Mouse (Mus musculus) heart, embryonic 14.5 days (tissue): ENCODE measurements at regions not wholly inside any gene's neighbourhood (a gene's known extent, or its start where the extent isn't known, plus 50 kb on each side); places are given as distances from the start of the nearest gene placed in this dataset.
"Not testable (repeated sequence)": the region's sequence is repeated elsewhere in the genome, so short reads cannot be mapped to it uniquely, and the experiment has no call there.

Experiments used
- ATAC-seq: fragments of 200-750 bp; cut with Nextera tagmentation; 2 replicates; pipeline ENCODE4 v1.8.0; 2017; ENCODE audit warnings: low read depth, moderate TSS enrichment; ENCODE audit not compliant: insufficient number of reproducible peaks, insufficient read depth, low FRiP score
- H3K27ac ChIP-seq, 2 experiments: fragments of 200-500 bp in 1 of 2; fragments of 300-500 bp in 1 of 2; sonication (generic) in 1 of 2; replicated peaks in 1 of 2; 2 replicates each; pipeline ENCODE4 v1.5.1; 2012 to 2014; ENCODE audit warnings: low read depth in 2 of 2, low read length in 2 of 2, control low read depth in 1 of 2, mild to moderate bottlenecking in 1 of 2, mixed read lengths in 1 of 2; ENCODE audit not compliant: control insufficient read depth in 1 of 2, insufficient read depth in 1 of 2
- H3K27me3 ChIP-seq: fragments of 300-500 bp; sonication (generic); 2 replicates; pipeline ENCODE4 v1.6.1; 2014; ENCODE audit warnings: mild to moderate bottlenecking, low read length, control low read depth; ENCODE audit not compliant: control insufficient read depth, insufficient read depth
- H3K36me3 ChIP-seq: fragments of 300-500 bp; sonication (generic); 2 replicates; pipeline ENCODE4 v1.6.1; 2014; ENCODE audit warnings: mild to moderate bottlenecking, control low read depth, low read length, mixed read lengths; ENCODE audit not compliant: control insufficient read depth, insufficient read depth
- H3K4me1 ChIP-seq, 2 experiments: fragments of 200-500 bp in 1 of 2; fragments of 300-500 bp in 1 of 2; sonication (generic) in 1 of 2; 2 replicates each; pipeline ENCODE4 v1.6.1; 2012 to 2014; ENCODE audit warnings: low read length in 2 of 2, control low read depth in 1 of 2, mixed read lengths in 1 of 2; ENCODE audit not compliant: control insufficient read depth in 2 of 2, insufficient read depth in 2 of 2
- H3K4me2 ChIP-seq: fragments of 300-500 bp; sonication (generic); 2 replicates; pipeline ENCODE4 v1.6.1; 2014; ENCODE audit warnings: mild to moderate bottlenecking, low read length
- H3K4me3 ChIP-seq, 2 experiments: fragments of 200-500 bp in 1 of 2; fragments of 300-500 bp in 1 of 2; sonication (generic) in 1 of 2; 2 replicates each; pipeline ENCODE4 v1.5.1; 2012 to 2014; ENCODE audit warnings: low read length in 2 of 2, mild to moderate bottlenecking in 2 of 2, control low read depth in 1 of 2, low read depth in 1 of 2, moderate library complexity in 1 of 2; ENCODE audit not compliant: control insufficient read depth in 1 of 2, insufficient read depth in 1 of 2
- H3K9ac ChIP-seq: fragments of 300-500 bp; sonication (generic); 2 replicates; pipeline ENCODE4 v1.6.1; 2014; ENCODE audit warnings: mild to moderate bottlenecking, low read length
- H3K9me3 ChIP-seq: fragments of 300-500 bp; sonication (generic); 2 replicates; pipeline ENCODE4 v1.6.1; 2016; ENCODE audit warnings: low read length, control low read depth; ENCODE audit not compliant: control insufficient read depth
- WGBS: fragments of 180-500 bp; shearing (Covaris S2); extraction: QIAGEN DNeasy Blood & Tissue Kit; methylation state at CpG from one replicate; pipeline ENCODE4 v1.1.7; 2014; 5-methylcytosine and 5-hydroxymethylcytosine counted together

DNA sequence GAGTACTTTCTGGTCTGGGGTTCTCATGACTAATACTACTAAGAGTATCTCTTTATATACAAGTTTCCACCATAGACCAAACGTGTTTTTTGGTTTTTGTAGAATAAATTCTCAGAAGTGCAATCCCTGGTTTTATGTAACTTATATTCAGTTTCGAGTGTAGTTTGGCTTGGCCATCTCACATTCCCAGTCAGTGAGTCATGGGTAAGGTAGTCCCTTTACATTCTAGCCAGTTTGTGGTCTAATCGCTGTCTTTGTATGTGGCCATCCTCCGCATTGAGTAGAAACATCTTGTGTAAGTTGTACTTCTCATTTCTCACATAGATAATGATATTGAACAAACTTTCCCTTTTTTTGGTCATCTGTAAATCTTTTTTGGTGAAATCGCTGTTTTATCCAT, 88.3 kb downstream of the Anxa5 start:
- no peaks in the 10 kb centered on the region for H3K36me3 ChIP-seq
- H3K4me1 ChIP-seq: no peaks in the 10 kb centered on the region
- H3K27ac ChIP-seq: no peak overlapping the region
- H3K9ac ChIP-seq: no peak overlapping the region
- no peak for ATAC-seq
- 0 out of 2 replicates have a peak, but pooled peaks cover 3% of the 10 kb centered on the region for H3K9me3 ChIP-seq
- H3K4me3 ChIP-seq: no peak overlapping the region
- no peaks in the 10 kb centered on the region for H3K27me3 ChIP-seq
- no peak overlapping the region for H3K4me2 ChIP-seq
- WGBS: 74% methylated on average over 5 of the region's 5 CpGs

DNA sequence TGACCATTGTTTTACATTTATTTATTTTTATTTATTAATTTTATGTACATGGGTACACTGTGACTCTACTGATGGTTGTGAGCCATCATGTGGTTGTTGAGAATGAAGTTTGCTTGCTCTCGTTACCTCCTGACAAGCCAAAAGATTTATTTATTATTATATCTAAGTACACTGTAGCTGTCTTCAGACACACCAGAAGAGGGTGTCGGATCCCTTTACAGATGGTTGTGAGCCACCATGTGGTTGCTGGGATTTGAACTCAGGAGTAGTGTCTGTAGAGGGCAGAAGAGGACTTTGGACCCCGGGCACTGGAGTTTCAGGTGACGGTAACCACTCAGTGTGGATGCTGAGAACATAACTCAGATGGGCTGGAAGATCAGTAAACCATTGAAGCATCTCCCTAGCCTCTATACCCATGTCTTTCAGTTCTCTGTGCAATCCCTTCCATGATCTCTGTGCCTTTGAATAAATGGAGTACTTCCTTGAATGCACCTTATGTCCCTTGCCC, 92.2 kb downstream of the Anxa5 start:
- WGBS: 90% methylated on average over 4 of the region's 4 CpGs
- Histone ChIP-seq H3K27ac (no peak overlapping the region), H3K36me3 (no peaks in the 10 kb centered on the region), H3K27me3 (no peaks in the 10 kb centered on the region), H3K9me3 (0 out of 2 replicates have a peak, but pooled peaks cover 3% of the 10 kb centered on the region), H3K4me2 (no peak overlapping the region), H3K4me1 (no peaks in the 10 kb centered on the region), H3K9ac (no peak overlapping the region), H3K4me3 (no peak overlapping the region)
- ATAC-seq: no peak

DNA sequence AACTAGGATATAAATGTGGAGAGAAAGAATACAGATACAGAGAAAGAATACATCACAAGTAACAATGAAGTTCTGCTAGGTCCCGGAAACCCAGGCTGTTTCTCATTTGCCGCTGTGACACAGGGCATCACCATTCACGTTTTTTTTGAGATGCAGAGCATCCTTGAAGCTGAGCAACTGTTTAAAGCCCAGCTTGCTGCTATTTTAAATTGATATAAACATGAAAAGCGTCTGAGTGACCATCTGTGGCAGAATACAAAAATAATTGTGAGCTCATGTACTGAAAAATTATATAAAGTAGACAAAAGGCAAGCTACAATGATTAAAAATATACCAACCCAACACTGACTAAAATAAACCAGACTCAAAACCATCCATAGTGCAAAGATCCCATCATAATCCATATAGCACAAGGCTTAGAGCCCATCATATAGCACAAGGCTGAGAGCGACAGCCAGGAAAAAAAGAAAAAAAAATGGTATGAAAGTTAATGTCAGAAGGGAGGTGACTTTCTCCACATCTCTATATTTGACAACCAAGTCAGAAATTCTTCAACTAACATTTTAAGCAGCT, 94.0 kb downstream of the Anxa5 start:
- H3K27ac ChIP-seq: no peak overlapping the region
- no peak for ATAC-seq
- no peaks in the 10 kb centered on the region for H3K4me1 ChIP-seq
- H3K9me3 ChIP-seq: 0 out of 2 replicates have a peak, but pooled peaks cover 3% of the 10 kb centered on the region
- 78% methylated on average over 5 of the region's 5 CpGs for WGBS
- H3K9ac ChIP-seq: no peak overlapping the region
- no peaks in the 10 kb centered on the region for H3K27me3 ChIP-seq
- H3K4me3 ChIP-seq: no peak overlapping the region
- no peaks in the 10 kb centered on the region for H3K36me3 ChIP-seq
- H3K4me2 ChIP-seq: no peak overlapping the region

DNA sequence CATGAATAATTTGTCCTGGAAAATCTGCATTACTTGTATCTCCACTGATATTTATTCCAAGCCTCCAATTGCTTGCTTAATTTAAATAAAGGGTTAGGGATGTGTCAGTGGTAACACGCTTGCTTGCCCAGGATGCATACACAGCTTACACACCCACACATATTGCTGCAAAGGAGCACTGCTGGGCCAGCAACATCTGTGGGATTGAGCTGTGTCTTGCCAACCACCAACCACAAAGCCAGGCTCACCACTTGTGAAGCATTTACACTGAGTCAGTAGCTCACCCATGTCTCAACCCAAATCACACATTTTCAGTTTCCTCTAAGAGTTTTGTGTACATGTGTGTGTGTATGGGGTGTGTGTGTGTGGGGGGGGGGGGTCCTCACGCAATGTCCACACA, 100.0 kb downstream of the Anxa5 start:
- WGBS: 75% methylated on average over 2 of the region's 2 CpGs
- Histone ChIP-seq H3K36me3 (no peaks in the 10 kb centered on the region), H3K9ac (no peak overlapping the region), H3K4me1 (peaks cover 0 to 3% of the 10 kb centered on the region in 2 experiments; a peak in 1 of 4 replicates), H3K27me3 (no peaks in the 10 kb centered on the region), H3K4me2 (no peak overlapping the region), H3K4me3 (no peak overlapping the region), H3K9me3 (no peaks in the 10 kb centered on the region), H3K27ac (no peak overlapping the region)
- no peak for ATAC-seq

DNA sequence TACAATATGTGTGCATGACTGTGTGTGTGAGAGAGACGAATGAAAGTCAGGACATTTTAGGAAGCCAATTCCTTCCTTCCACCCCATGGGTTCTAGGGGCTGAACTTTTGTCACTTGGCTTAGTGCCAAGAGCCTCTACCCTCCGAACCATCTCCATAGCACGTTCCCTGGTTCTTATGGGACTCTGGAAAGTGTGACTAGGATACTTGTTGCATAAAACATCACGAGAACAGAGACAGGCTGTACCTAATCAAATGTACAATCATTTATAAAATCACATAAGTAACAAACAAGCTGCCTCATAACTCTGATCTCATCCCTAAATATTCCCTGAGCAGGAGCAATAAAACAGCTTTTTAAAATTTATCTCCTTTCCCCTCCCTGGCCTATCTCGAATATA, 100.8 kb downstream of the Anxa5 start:
- no peaks in the 10 kb centered on the region for H3K27me3 ChIP-seq
- no peak for ATAC-seq
- H3K9me3 ChIP-seq: no peaks in the 10 kb centered on the region
- 56% methylated on average over 5 of the region's 5 CpGs for WGBS
- no peak overlapping the region for H3K9ac ChIP-seq
- no peak overlapping the region for H3K4me3 ChIP-seq
- no peak overlapping the region for H3K4me2 ChIP-seq
- no peak overlapping the region for H3K27ac ChIP-seq
- H3K36me3 ChIP-seq: no peaks in the 10 kb centered on the region
- peaks cover 0 to 3% of the 10 kb centered on the region in 2 experiments; a peak in 1 of 4 replicates for H3K4me1 ChIP-seq

DNA sequence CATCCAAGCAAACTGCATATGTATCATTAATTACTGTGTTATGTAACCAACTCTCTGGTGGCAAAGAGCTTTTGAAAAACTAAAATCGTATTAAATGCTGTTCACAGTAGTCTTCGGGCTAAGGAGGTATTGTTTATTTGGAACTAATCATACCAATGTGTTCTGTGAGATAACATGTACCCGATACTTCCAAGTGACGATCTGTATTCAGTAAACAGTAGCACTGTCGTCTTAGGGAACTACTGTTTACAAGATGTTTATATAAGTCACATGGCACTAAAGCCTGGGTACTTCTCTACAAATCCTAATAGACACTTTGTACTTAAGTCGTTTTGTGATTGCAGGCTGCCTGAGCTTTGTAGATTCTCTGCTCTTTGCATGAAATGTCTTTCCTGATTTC, 114.8 kb downstream of the Anxa5 start:
- no peaks in the 10 kb centered on the region for H3K4me1 ChIP-seq
- no peak overlapping the region for H3K4me2 ChIP-seq
- WGBS: 47% methylated on average over 6 of the region's 6 CpGs
- no peak overlapping the region for H3K27ac ChIP-seq
- ATAC-seq: no peak
- no peak overlapping the region for H3K9ac ChIP-seq
- no peaks in the 10 kb centered on the region for H3K36me3 ChIP-seq
- H3K9me3 ChIP-seq: no peaks in the 10 kb centered on the region
- no peak overlapping the region for H3K4me3 ChIP-seq
- no peaks in the 10 kb centered on the region for H3K27me3 ChIP-seq

DNA sequence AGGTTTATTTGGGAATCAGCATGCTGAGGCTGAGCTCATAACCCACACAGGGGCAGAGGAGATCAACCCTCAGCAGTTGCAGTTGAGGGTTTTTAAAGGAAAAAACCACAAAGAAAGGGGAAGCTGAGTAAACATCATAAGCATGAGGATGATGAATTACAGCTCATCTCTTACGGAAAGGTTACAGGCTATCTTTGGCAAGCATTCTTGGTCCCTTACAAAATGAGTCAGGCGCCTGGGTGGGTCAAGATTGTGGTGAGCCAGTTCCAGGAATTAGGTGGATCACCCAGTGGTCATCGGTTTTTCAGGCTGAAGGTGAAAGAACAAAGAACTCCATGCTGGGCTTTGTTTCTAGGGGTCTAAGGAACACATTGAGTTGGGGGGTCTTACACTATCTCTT, 121.5 kb downstream of the Anxa5 start:
- H3K9ac ChIP-seq, H3K4me2 ChIP-seq, H3K27me3 ChIP-seq, H3K27ac ChIP-seq, ATAC-seq, H3K36me3 ChIP-seq, H3K4me3 ChIP-seq, H3K9me3 ChIP-seq, H3K4me1 ChIP-seq: not testable (repeated sequence)
- WGBS: 86% methylated on average over 3 of the region's 3 CpGs
